Mouse (Mus musculus) myocyte (in vitro differentiated cells): ENCODE results near the gene Mrtfa. TPM values are rescaled to one million over a fixed set of nuclear protein-coding genes. Genes with fewer than 3 reads are reported as not detected.

Experiments
- H3K27me3 ChIP-seq: one replicate; pipeline ENCODE4 v1.6.1; 2011; ENCODE audit not compliant: control insufficient read depth, insufficient read depth, insufficient read length
- H3K36me3 ChIP-seq: one replicate; pipeline ENCODE4 v1.6.1; 2011; ENCODE audit not compliant: control insufficient read depth, insufficient read depth
- H3K4me2 ChIP-seq: one replicate; pipeline ENCODE4 v1.6.1; 2011; ENCODE audit warnings: low read depth, control low read depth
- H3K4me3 ChIP-seq: one replicate; pipeline ENCODE4 v1.5.1; 2011; ENCODE audit warnings: mild to moderate bottlenecking, control low read depth, moderate library complexity
- H3K79me2 ChIP-seq: one replicate; pipeline ENCODE4 v1.6.1; 2011; ENCODE audit not compliant: control insufficient read depth, insufficient read depth
- H3ac ChIP-seq: one replicate; pipeline ENCODE4 v1.6.1; 2011; ENCODE audit not compliant: control insufficient read depth, insufficient read length
- CEBPB ChIP-seq: IDR thresholded peaks from 2 replicates; pipeline ENCODE4 v1.6.1; 2011; ENCODE audit warnings: mild to moderate bottlenecking, moderate library complexity; ENCODE audit not compliant: poor library complexity, insufficient read depth, severe bottlenecking
- E2F4 ChIP-seq: IDR thresholded peaks from one replicate; pipeline ENCODE4 v1.6.1; 2011; ENCODE audit warnings: mild to moderate bottlenecking, control low read depth, moderate library complexity; ENCODE audit not compliant: insufficient read depth
- MAX ChIP-seq: IDR thresholded peaks from one replicate; pipeline ENCODE4 v1.6.1; 2011; ENCODE audit warnings: low read depth, mild to moderate bottlenecking, control low read depth
- MYOD1 ChIP-seq, 3 experiments: IDR thresholded peaks; one replicate each; pipeline ENCODE4 v1.6.1; 2011; ENCODE audit warnings: control low read depth in 2 of 3, low read depth in 2 of 3, mild to moderate bottlenecking in 2 of 3, moderate library complexity in 1 of 3; ENCODE audit not compliant: insufficient read length in 2 of 3, control insufficient read depth in 1 of 3
- MYOG ChIP-seq, 3 experiments: IDR thresholded peaks; one replicate each; pipeline ENCODE4 v1.6.1; 2011; ENCODE audit warnings: control low read depth in 2 of 3, low read depth in 2 of 3, mild to moderate bottlenecking in 2 of 3; ENCODE audit not compliant: insufficient read length in 2 of 3, control insufficient read depth in 1 of 3, insufficient read depth in 1 of 3
- POLR2A ChIP-seq: IDR thresholded peaks from one replicate; pipeline ENCODE4 v1.6.1; 2011; ENCODE audit warnings: low read depth, mild to moderate bottlenecking, control low read depth, moderate library complexity; ENCODE audit not compliant: insufficient read length
- POLR2AphosphoS2 ChIP-seq: IDR thresholded peaks from one replicate; pipeline ENCODE4 v1.6.1; 2011; ENCODE audit warnings: low read depth, control low read depth; ENCODE audit not compliant: insufficient read length
- REST ChIP-seq: IDR thresholded peaks from one replicate; pipeline ENCODE4 v1.6.1; 2011; ENCODE audit warnings: mild to moderate bottlenecking, control low read depth, moderate library complexity; ENCODE audit not compliant: insufficient read depth, insufficient read length
- SRF ChIP-seq: IDR thresholded peaks from one replicate; pipeline ENCODE4 v1.6.1; 2011; ENCODE audit warnings: low read depth; ENCODE audit not compliant: control insufficient read depth, insufficient read length
- TCF12 ChIP-seq: IDR thresholded peaks from one replicate; pipeline ENCODE4 v1.6.1; 2011; ENCODE audit warnings: mild to moderate bottlenecking, control low read depth; ENCODE audit not compliant: poor library complexity, insufficient read depth, severe bottlenecking
- TCF3 ChIP-seq: IDR thresholded peaks from one replicate; pipeline ENCODE4 v1.6.1; 2011; ENCODE audit warnings: low read depth, control low read depth; ENCODE audit not compliant: insufficient read length
- USF1 ChIP-seq: IDR thresholded peaks from one replicate; pipeline ENCODE4 v1.6.1; 2011; ENCODE audit warnings: low read depth, mild to moderate bottlenecking, control low read depth, moderate library complexity
- polyA plus RNA-seq: library from polyadenylated mRNA; unstranded; fragments of >200 nt; fragmentation: generic; extraction: Trizol; gene quantifications from one replicate; pipeline ENCODE4 v1.2.1, GENCODE M21; 2012; ENCODE audit warnings: missing spikeins

The Mrtfa gene
- polyA plus RNA-seq, 1 experiment = 36.0 TPM

DNA sequence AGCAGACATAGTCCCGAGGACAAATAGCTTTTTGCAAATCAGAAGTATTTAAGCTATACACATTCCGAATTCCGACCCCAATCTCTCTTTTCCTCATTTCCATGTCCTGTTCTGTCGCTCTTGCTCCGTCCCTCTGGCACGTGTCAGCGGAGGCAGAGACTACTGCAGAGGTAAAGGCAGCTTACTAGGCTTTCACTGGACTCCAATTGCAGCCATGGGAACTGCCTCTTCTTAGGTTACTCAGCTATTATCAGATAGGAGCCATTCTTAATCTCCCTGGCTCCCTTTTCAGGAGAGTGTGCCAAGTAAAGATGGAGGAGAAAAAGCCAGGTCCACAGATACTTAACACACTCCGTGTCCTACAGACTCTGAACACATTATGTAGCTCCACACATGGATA is 18.3 kb downstream of the Mrtfa start:
- no peak for TF ChIP-seq SRF
- H3K79me2 ChIP-seq = peaks cover 91% of the 10 kb centered on the region
- H3K4me2 ChIP-seq = no peak overlapping the region

DNA sequence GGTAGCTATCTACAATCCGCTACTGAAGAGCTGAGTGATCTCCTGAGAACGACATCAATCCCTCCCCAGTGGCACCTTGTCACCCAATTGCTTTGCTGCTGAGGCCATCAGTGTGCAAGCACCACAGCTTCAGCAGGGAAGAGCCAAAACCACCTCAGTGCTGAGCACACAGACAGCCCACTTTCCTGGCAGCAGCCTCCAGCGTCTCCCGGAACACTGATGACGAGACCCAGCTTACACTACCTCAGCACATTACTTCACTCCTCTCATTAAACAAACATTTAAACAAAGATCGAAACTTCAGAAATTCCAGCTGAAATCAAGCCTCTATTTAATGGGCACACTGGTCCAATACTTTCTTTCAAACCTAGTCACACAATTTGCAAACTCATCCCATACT is 21.8 kb downstream of the Mrtfa start:
- peaks cover 93% of the 10 kb centered on the region for H3K79me2 ChIP-seq
- H3ac ChIP-seq = no peak overlapping the region
- no peak overlapping the region for H3K4me2 ChIP-seq
- peaks cover 16% of the 10 kb centered on the region for H3K36me3 ChIP-seq
- no peaks in the 10 kb centered on the region for H3K27me3 ChIP-seq
- H3K4me3 ChIP-seq = no peak overlapping the region
- TF ChIP-seq POLR2A = no peak
- no peak for TF ChIP-seq POLR2AphosphoS2
- no peak for TF ChIP-seq TCF3
- TF ChIP-seq MYOD1 (IDR thresholded peaks at IDR 0.05; ENCODE audit: control insufficient read depth in 1 of 3, insufficient read length in 2 of 3, low read depth in 2 of 3) = no peak
- TF ChIP-seq MAX = no peak
- no peak for TF ChIP-seq MYOG (IDR thresholded peaks at IDR 0.05; ENCODE audit: control insufficient read depth in 1 of 3, insufficient read depth in 1 of 3, insufficient read length in 2 of 3, low read depth in 2 of 3)
- TF ChIP-seq E2F4 = no peak
- no peak for TF ChIP-seq REST
- no peak for TF ChIP-seq SRF
- no peak for TF ChIP-seq USF1
- no peak for TF ChIP-seq TCF12
- no peak for TF ChIP-seq CEBPB

More for the DNA sequence above, 18.3 kb downstream of the Mrtfa start:
- peaks cover 16% of the 10 kb centered on the region for H3K36me3 ChIP-seq
- H3K27me3 ChIP-seq = no peaks in the 10 kb centered on the region
- no peak overlapping the region for H3K4me3 ChIP-seq
- H3ac ChIP-seq = no peak overlapping the region

DNA sequence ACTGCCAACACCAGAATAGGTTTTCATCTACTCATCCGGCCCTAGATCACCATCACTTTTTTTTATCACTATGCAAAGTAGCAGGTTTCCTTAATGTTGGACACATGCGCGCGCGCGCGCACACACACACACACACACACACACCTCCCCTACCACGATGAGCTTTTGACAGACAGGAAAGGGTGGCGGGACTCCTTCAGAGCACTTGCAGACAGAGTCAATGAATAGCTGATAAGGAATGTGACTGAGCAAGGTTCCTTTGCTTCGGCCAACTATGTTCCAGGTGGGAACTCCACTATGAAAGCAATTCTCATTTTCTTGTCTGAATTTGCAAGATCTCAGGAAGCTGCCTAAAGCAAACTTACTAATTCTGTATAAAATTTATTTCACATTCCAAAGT is 22.7 kb downstream of the Mrtfa start:
- Histone ChIP-seq H3K36me3 (peaks cover 16% of the 10 kb centered on the region), H3K79me2 (peaks cover 95% of the 10 kb centered on the region), H3K4me2 (no peak overlapping the region), H3K27me3 (no peaks in the 10 kb centered on the region), H3ac (no peak overlapping the region), H3K4me3 (no peak overlapping the region)
- no peak for TF ChIP-seq TCF3
- no peak for TF ChIP-seq POLR2A
- TF ChIP-seq MYOG (IDR thresholded peaks at IDR 0.05; ENCODE audit: control insufficient read depth in 1 of 3, insufficient read depth in 1 of 3, insufficient read length in 2 of 3, low read depth in 2 of 3) = no peak
- no peak for TF ChIP-seq CEBPB
- TF ChIP-seq MAX = no peak
- no peak for TF ChIP-seq TCF12
- no peak for TF ChIP-seq MYOD1 (IDR thresholded peaks at IDR 0.05; ENCODE audit: control insufficient read depth in 1 of 3, insufficient read length in 2 of 3, low read depth in 2 of 3)
- no peak for TF ChIP-seq E2F4
- TF ChIP-seq SRF = no peak
- TF ChIP-seq USF1 = no peak
- no peak for TF ChIP-seq POLR2AphosphoS2
- TF ChIP-seq REST = no peak

DNA sequence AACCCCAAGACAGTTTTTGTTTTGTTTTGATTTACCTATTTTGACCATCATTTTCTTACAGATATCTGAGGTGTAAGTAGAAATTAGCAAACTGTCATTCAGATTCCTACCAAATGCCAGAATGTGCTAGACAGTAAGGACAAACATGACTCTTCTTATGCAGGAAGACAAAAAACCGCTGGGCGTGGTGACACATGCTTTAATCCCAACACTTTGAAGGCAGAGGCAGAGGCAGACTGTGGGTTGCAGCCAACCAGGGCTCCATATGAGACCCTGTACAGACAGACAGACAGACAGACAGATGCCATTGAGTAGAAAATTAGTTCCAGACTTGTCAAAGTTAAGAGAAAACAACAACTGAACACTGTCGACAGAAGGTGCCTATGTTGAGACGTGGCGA is 24.3 kb downstream of the Mrtfa start:
- no peak overlapping the region for H3K4me3 ChIP-seq
- no peak overlapping the region for H3K4me2 ChIP-seq
- no peaks in the 10 kb centered on the region for H3K27me3 ChIP-seq
- H3K36me3 ChIP-seq = peaks cover 13% of the 10 kb centered on the region
- TF ChIP-seq POLR2A (no peak), MYOD1 (IDR thresholded peaks at IDR 0.05; ENCODE audit: control insufficient read depth in 1 of 3, insufficient read length in 2 of 3, low read depth in 2 of 3) (no peak), SRF (no peak), TCF3 (no peak), USF1 (no peak), MAX (no peak), TCF12 (no peak), E2F4 (no peak), POLR2AphosphoS2 (no peak), REST (no peak), MYOG (IDR thresholded peaks at IDR 0.05; ENCODE audit: control insufficient read depth in 1 of 3, insufficient read depth in 1 of 3, insufficient read length in 2 of 3, low read depth in 2 of 3) (no peak), CEBPB (no peak)
- H3K79me2 ChIP-seq = peaks cover 98% of the 10 kb centered on the region
- no peak overlapping the region for H3ac ChIP-seq

DNA sequence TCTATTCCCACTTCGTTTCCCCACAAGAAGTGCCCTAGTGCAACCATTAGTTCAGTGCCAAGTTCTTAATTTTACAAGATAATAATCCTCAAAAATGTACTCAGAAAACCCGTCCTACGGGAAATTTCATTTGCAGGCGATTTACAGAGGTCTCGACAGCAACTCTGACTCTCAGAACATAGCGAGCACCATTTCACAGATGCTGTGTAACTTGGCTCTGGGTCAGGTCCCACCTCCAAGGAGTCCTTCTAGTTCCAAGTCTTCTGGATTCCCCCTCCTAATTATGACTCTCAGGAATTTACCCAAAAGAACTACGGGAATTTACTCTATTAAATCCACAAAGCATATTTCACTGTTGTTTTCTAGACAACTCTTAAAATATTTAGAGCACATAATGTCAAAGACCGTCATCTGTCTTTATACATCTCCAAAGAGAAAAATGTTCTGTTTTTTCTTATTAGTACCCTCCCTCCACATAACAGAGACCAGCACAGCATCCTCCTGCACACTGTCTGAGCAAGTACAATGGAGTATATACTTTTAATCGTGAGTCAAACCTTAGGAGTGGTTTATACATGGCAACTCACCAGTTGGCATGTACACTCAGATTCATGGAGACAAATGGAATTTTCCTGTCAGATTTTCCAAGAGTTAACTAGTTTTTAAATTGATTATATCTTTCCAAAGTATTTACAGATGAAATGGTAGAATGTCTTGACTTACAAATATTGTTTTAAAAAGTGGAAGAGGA is 25.8 kb downstream of the Mrtfa start:
- Histone ChIP-seq H3K4me2 (no peak overlapping the region), H3K36me3 (peaks cover 7% of the 10 kb centered on the region), H3ac (no peak overlapping the region), H3K4me3 (no peak overlapping the region), H3K79me2 (peaks cover 98% of the 10 kb centered on the region), H3K27me3 (no peaks in the 10 kb centered on the region)
- TF ChIP-seq TCF3 (no peak), CEBPB (no peak), POLR2AphosphoS2 (no peak), REST (no peak), MAX (no peak), USF1 (no peak), TCF12 (no peak), POLR2A (no peak), MYOD1 (IDR thresholded peaks at IDR 0.05; ENCODE audit: control insufficient read depth in 1 of 3, insufficient read length in 2 of 3, low read depth in 2 of 3) (no peak), MYOG (IDR thresholded peaks at IDR 0.05; ENCODE audit: control insufficient read depth in 1 of 3, insufficient read depth in 1 of 3, insufficient read length in 2 of 3, low read depth in 2 of 3) (no peak), SRF (no peak), E2F4 (no peak)
